Mouse (Mus musculus): ENCODE measurements around the gene Exoc6. TPM values are rescaled to one million over a fixed set of nuclear protein-coding genes. Genes with fewer than 3 reads are reported as not detected.
"Not testable (repeated sequence)": the region's sequence is repeated elsewhere in the genome, so short reads cannot be mapped to it uniquely, and the experiment has no call there.

The Exoc6 gene
- polyA plus RNA-seq, 1 experiment from 2014 or later = 13.7 TPM

DNA sequence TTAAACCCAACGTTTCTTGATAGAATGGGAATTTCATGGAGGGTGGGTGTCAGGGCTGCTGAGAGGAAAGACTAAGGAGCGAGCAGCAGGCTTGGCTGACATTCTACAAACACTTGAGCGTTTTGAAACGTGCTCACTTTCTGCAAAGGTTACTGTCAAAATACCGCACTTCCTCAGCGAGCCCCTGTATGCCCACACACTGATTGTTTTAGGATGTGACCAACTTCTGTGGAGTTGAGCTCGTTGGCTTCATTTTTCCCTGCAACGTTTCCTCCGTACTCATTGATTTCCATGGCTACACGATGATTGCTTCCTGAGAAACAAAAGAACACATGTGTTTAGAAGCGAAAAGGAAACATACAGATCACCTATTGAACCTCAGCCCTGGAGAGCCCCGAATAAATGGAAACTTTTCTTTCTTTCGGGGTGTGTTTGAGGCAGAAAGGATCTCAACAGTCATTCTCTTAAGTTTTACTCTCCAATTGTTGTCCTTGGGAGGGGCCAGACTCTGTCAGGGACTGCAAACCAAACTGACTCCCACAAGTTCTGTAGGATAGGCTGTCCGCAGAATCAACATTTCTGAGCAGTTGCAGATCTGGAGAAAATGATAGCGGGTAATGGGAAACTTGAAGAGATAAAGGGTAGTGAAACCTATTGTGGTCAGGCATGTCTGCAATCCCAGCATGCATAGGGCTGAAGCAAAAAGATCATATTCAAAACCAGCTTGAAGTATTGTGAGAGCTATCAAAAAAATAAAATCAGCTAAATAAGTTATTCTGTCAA is 26.7 kb upstream of the Exoc6 start:
- H3K27ac ChIP-seq (ENCODE audit: low read length) = peak overlapping the region; percentile 48; the same call in 1 of the 2 replicates
- H3K27me3 ChIP-seq (ENCODE audit: control insufficient read depth, insufficient read depth, low read depth, low read length) = no peaks in the 10 kb centered on the region
- peaks cover 4% of the 10 kb centered on the region; the same call in 1 of the 2 replicates for H3K4me1 ChIP-seq (replicated peaks; ENCODE audit: control insufficient read depth, insufficient read depth, low read length)
- 34% methylated on average over 15 of the region's 15 CpGs for WGBS
- no peaks in the 10 kb centered on the region for H3K9me3 ChIP-seq (ENCODE audit: control insufficient read depth, low read length)
- ATAC-seq (ENCODE audit: low read depth) = no peak
- no peaks in the 10 kb centered on the region for H3K36me3 ChIP-seq (ENCODE audit: control insufficient read depth, insufficient read depth, low read length)
- no peak overlapping the region for H3K4me3 ChIP-seq (ENCODE audit: low read length)
- peak overlapping the region; percentile 26 for H3K4me2 ChIP-seq (ENCODE audit: low read depth, low read length)
- no peak overlapping the region for H3K9ac ChIP-seq (ENCODE audit: low read length)

- Histone ChIP-seq H3K9me3 (ENCODE audit: control insufficient read depth, low read length) (no peaks in the 10 kb centered on the region), H3K27ac (ENCODE audit: low read length) (no peak overlapping the region), H3K27me3 (ENCODE audit: control insufficient read depth, insufficient read depth, low read depth, low read length) (no peaks in the 10 kb centered on the region), H3K4me2 (ENCODE audit: low read depth, low read length) (no peak overlapping the region), H3K36me3 (ENCODE audit: control insufficient read depth, insufficient read depth, low read length) (no peaks in the 10 kb centered on the region), H3K4me3 (ENCODE audit: low read length) (no peak overlapping the region), H3K9ac (ENCODE audit: low read length) (no peak overlapping the region), H3K4me1 (replicated peaks; ENCODE audit: control insufficient read depth, insufficient read depth, low read length) (peaks cover 4% of the 10 kb centered on the region; the same call in 1 of the 2 replicates)
- 76% methylated on average over 11 of the region's 11 CpGs for WGBS
- ATAC-seq (ENCODE audit: low read depth) = no peak
These were observed 24.3 kb upstream of the Exoc6 start for GRCm38 (mm10) chr19:37525925-37526324.

DNA sequence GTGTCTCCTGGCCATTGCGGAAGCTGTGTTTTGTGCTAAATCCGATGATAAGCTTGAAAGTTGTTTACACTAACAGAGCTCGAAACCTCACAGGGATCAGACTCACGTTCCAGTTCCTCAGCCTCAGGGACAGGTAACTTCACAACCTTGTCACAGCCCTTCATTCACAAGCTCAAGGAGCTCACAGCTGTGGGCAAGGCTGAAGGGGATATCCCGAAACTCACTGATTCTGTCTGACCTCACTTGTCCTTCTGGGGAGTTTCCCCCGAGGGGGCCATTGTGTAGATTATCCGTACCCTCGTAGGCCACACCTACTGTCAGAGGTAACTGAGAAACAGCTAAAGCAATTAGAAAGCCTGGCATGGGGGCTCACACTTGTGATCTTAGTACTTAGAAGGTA is 23.4 kb upstream of the Exoc6 start:
- 23% methylated on average over 8 of the region's 8 CpGs for WGBS
- Histone ChIP-seq H3K4me3 (ENCODE audit: low read length) (no peak overlapping the region), H3K36me3 (ENCODE audit: control insufficient read depth, insufficient read depth, low read length) (no peaks in the 10 kb centered on the region), H3K4me1 (replicated peaks; ENCODE audit: control insufficient read depth, insufficient read depth, low read length) (peaks cover 4% of the 10 kb centered on the region; the same call in 1 of the 2 replicates), H3K27ac (ENCODE audit: low read length) (no peak overlapping the region), H3K9me3 (ENCODE audit: control insufficient read depth, low read length) (no peaks in the 10 kb centered on the region), H3K9ac (ENCODE audit: low read length) (no peak overlapping the region), H3K4me2 (ENCODE audit: low read depth, low read length) (no peak overlapping the region), H3K27me3 (ENCODE audit: control insufficient read depth, insufficient read depth, low read depth, low read length) (no peaks in the 10 kb centered on the region)
- ATAC-seq (ENCODE audit: low read depth) = no peak

GRCm38 (mm10) chr19:37527736-37528135 is 22.5 kb upstream of the Exoc6 start:
- not testable (repeated sequence) for H3K4me2 ChIP-seq (ENCODE audit: low read depth, low read length); H3K4me1 ChIP-seq (replicated peaks; ENCODE audit: control insufficient read depth, insufficient read depth, low read length); H3K27me3 ChIP-seq (ENCODE audit: control insufficient read depth, insufficient read depth, low read depth, low read length); H3K27ac ChIP-seq (ENCODE audit: low read length); H3K36me3 ChIP-seq (ENCODE audit: control insufficient read depth, insufficient read depth, low read length); H3K9me3 ChIP-seq (ENCODE audit: control insufficient read depth, low read length); H3K9ac ChIP-seq (ENCODE audit: low read length); ATAC-seq (ENCODE audit: low read depth); H3K4me3 ChIP-seq (ENCODE audit: low read length)
- 92% methylated on average over 3 of the region's 3 CpGs for WGBS

GRCm38 (mm10) chr19:37528581-37528980 is 21.6 kb upstream of the Exoc6 start:
- Histone ChIP-seq H3K4me3 (ENCODE audit: low read length) (no peak overlapping the region), H3K36me3 (ENCODE audit: control insufficient read depth, insufficient read depth, low read length) (no peaks in the 10 kb centered on the region), H3K4me1 (replicated peaks; ENCODE audit: control insufficient read depth, insufficient read depth, low read length) (no peaks in the 10 kb centered on the region), H3K4me2 (ENCODE audit: low read depth, low read length) (no peak overlapping the region), H3K27ac (ENCODE audit: low read length) (no peak overlapping the region), H3K9ac (ENCODE audit: low read length) (no peak overlapping the region), H3K9me3 (ENCODE audit: control insufficient read depth, low read length) (no peaks in the 10 kb centered on the region), H3K27me3 (ENCODE audit: control insufficient read depth, insufficient read depth, low read depth, low read length) (no peaks in the 10 kb centered on the region)
- ATAC-seq (ENCODE audit: low read depth) = peak; percentile 54; the same call in 1 of the 2 replicates
- 30% methylated on average over 6 of the region's 6 CpGs for whole genome bisulfite sequencing

DNA sequence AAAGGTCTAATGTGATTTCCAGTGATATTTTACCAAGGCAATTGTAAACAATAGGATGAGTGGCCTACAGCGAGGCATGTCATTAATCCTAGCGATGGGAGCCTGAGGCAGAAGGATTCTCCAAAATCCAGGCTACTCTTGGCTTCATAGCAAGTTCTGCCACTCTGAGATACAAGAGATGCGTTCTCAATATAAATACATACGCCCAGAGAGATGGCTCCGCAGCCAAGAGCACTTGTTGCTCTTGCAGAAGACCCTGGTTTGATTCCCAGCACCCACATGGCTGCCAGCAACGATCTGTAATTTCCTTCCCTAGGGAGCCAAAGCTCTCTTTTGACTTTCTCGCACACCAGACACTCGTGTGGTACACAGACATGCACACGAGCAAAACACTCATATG is 20.9 kb upstream of the Exoc6 start:
- WGBS = 80% methylated on average over 9 of the region's 9 CpGs
- Histone ChIP-seq H3K27me3 (ENCODE audit: control insufficient read depth, insufficient read depth, low read depth, low read length) (no peaks in the 10 kb centered on the region), H3K4me3 (ENCODE audit: low read length) (no peak overlapping the region), H3K27ac (ENCODE audit: low read length) (peak overlapping the region; percentile 23; the same call in 1 of the 2 replicates), H3K9ac (ENCODE audit: low read length) (no peak overlapping the region), H3K9me3 (ENCODE audit: control insufficient read depth, low read length) (no peaks in the 10 kb centered on the region), H3K36me3 (ENCODE audit: control insufficient read depth, insufficient read depth, low read length) (no peaks in the 10 kb centered on the region), H3K4me2 (ENCODE audit: low read depth, low read length) (no peak overlapping the region), H3K4me1 (replicated peaks; ENCODE audit: control insufficient read depth, insufficient read depth, low read length) (no peaks in the 10 kb centered on the region)
- ATAC-seq (ENCODE audit: low read depth) = no peak

DNA sequence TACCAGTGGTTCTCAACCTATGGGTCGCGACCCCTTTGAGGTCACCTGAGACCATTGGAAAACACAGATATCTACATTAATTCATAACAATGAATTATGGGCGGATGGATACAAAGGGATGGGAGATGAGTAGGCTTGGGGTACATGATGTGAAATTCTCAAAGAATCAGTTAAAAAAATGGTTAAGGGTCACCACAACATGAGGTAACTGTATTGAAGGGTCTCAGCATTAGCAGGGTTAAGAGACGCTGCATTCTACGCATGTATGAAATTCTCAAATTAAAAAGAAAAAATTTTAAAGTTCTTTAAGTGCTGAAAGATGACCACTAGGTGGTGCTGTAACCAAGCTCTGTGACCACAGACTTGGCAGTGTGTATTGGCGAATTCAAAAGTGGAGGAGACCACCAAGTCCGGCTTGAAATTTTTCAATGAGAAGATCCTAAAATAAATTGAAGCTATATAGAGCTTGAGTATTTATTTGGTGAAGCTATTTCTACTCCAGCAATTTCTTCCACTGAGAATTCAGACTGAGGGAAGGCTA is 20.2 kb upstream of the Exoc6 start:
- peak; percentile 34; the same call in 1 of the 2 replicates for ATAC-seq (ENCODE audit: low read depth)
- H3K4me2 ChIP-seq (ENCODE audit: low read depth, low read length) = no peak overlapping the region
- no peaks in the 10 kb centered on the region for H3K4me1 ChIP-seq (replicated peaks; ENCODE audit: control insufficient read depth, insufficient read depth, low read length)
- no peak overlapping the region for H3K4me3 ChIP-seq (ENCODE audit: low read length)
- no peak overlapping the region for H3K27ac ChIP-seq (ENCODE audit: low read length)
- H3K9me3 ChIP-seq (ENCODE audit: control insufficient read depth, low read length) = no peaks in the 10 kb centered on the region
- no peaks in the 10 kb centered on the region for H3K36me3 ChIP-seq (ENCODE audit: control insufficient read depth, insufficient read depth, low read length)
- H3K27me3 ChIP-seq (ENCODE audit: control insufficient read depth, insufficient read depth, low read depth, low read length) = no peaks in the 10 kb centered on the region
- H3K9ac ChIP-seq (ENCODE audit: low read length) = no peak overlapping the region
- WGBS = 25% methylated on average over 7 of the region's 7 CpGs

GRCm38 (mm10) chr19:37530601-37531000 is 19.6 kb upstream of the Exoc6 start:
- Histone ChIP-seq H3K27ac (ENCODE audit: low read length) (no peak overlapping the region), H3K4me2 (ENCODE audit: low read depth, low read length) (no peak overlapping the region), H3K27me3 (ENCODE audit: control insufficient read depth, insufficient read depth, low read depth, low read length) (no peaks in the 10 kb centered on the region), H3K9me3 (ENCODE audit: control insufficient read depth, low read length) (no peaks in the 10 kb centered on the region), H3K4me3 (ENCODE audit: low read length) (no peak overlapping the region), H3K36me3 (ENCODE audit: control insufficient read depth, insufficient read depth, low read length) (no peaks in the 10 kb centered on the region), H3K9ac (ENCODE audit: low read length) (no peak overlapping the region), H3K4me1 (replicated peaks; ENCODE audit: control insufficient read depth, insufficient read depth, low read length) (no peaks in the 10 kb centered on the region)
- WGBS = 68% methylated on average over 3 of the region's 3 CpGs
- no peak for ATAC-seq (ENCODE audit: low read depth)

- no peak for ATAC-seq (ENCODE audit: low read depth)
These were observed 18.9 kb upstream of the Exoc6 start for GRCm38 (mm10) chr19:37531200-37531845.

More at GRCm38 (mm10) chr19:37531200-37531845, 18.9 kb upstream of the Exoc6 start:
- WGBS = 52% methylated on average over 7 of the region's 7 CpGs
- no peak overlapping the region for H3K4me2 ChIP-seq (ENCODE audit: low read depth, low read length)
- no peaks in the 10 kb centered on the region for H3K9me3 ChIP-seq (ENCODE audit: control insufficient read depth, low read length)
- H3K9ac ChIP-seq (ENCODE audit: low read length) = no peak overlapping the region
- no peaks in the 10 kb centered on the region for H3K36me3 ChIP-seq (ENCODE audit: control insufficient read depth, insufficient read depth, low read length)
- H3K27ac ChIP-seq (ENCODE audit: low read length) = no peak overlapping the region
- H3K4me3 ChIP-seq (ENCODE audit: low read length) = no peak overlapping the region
- no peaks in the 10 kb centered on the region for H3K4me1 ChIP-seq (replicated peaks; ENCODE audit: control insufficient read depth, insufficient read depth, low read length)
- H3K27me3 ChIP-seq (ENCODE audit: control insufficient read depth, insufficient read depth, low read depth, low read length) = no peaks in the 10 kb centered on the region

All from lung, embryonic 16.5 days (tissue).